Mouse (Mus musculus): ENCODE data around the gene Appl2.

DNA sequence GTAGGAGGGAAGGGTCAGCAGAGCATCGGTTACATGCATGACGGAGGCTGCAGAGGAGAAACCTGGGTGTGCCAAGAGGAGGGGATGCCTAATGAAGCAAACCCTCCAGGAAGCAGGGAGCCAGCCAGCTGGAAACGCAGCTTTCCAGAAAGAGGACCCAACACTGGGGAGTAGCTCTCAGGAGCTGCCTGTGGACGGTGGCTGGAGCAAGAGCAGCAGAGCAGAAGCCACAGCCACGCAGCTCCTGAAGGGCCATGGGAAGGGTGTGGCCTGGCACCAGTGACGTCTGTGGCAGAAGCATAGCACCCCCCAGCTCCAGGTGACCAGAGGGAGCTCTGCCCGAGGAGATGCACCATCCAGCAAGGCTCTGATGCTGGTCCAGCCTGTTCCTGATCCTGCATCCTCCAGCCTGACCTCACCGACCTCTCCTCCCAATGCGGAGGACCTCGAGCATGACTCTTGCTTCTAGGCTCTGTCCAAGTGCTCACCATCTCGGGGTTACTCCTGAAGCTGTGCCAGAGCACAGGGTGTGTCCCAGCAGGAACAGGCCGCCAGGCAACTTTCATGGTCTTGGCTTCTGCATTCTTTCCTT, 19.3 kb downstream of the Appl2 start:
- TF ChIP-seq CTCF (IDR thresholded peaks at IDR 0.05; ENCODE audit: low read depth) (no peak), EP300 (IDR thresholded peaks at IDR 0.05; ENCODE audit: low read depth) (no peak)

Data from heart, postnatal 0 days (tissue).